Mouse (Mus musculus) midbrain, postnatal 0 days (tissue): ENCODE measurements at regions not wholly inside any gene's neighbourhood (a gene's known extent, or its start where the extent isn't known, plus 50 kb on each side); places are given as distances from the start of the nearest gene placed in this dataset.
A peak's percentile ranks its signal among the peaks of the same experiment; 100 is the strongest.

Experiments used
- ATAC-seq: fragments of 200-750 bp; cut with Nextera tagmentation; 2 replicates; pipeline ENCODE4 v1.8.0; 2017; ENCODE audit warnings: moderate number of reproducible peaks, mild to moderate bottlenecking, moderate TSS enrichment, moderate library complexity; ENCODE audit not compliant: low FRiP score
- DNase-seq: peaks from one replicate; pipeline ENCODE4 v3.0.0-alpha.2; 2015; ENCODE audit warnings: low spot score
- H3K27ac ChIP-seq: fragments of 300-500 bp; sonication (generic); 2 replicates; pipeline ENCODE4 v1.5.1; 2014; ENCODE audit warnings: low read depth, mild to moderate bottlenecking, low read length, mixed read lengths
- H3K27me3 ChIP-seq: fragments of 300-500 bp; sonication (generic); 2 replicates; pipeline ENCODE4 v1.6.1; 2014; ENCODE audit warnings: low read length, control low read depth, mixed read lengths; ENCODE audit not compliant: insufficient read depth
- H3K36me3 ChIP-seq: fragments of 300-500 bp; sonication (generic); 2 replicates; pipeline ENCODE4 v1.6.1; 2014; ENCODE audit warnings: low read length, control low read depth, mixed read lengths; ENCODE audit not compliant: insufficient read depth
- H3K4me1 ChIP-seq: fragments of 300-500 bp; sonication (generic); 2 replicates; pipeline ENCODE4 v1.6.1; 2014; ENCODE audit warnings: mild to moderate bottlenecking, control low read depth, antibody characterized with exemption, low read length, mixed read lengths; ENCODE audit not compliant: insufficient read depth
- H3K4me2 ChIP-seq: fragments of 300-500 bp; sonication (generic); 2 replicates; pipeline ENCODE4 v1.6.1; 2014; ENCODE audit warnings: low read depth, mild to moderate bottlenecking, low read length, mixed read lengths; ENCODE audit not compliant: poor library complexity, severe bottlenecking
- H3K4me3 ChIP-seq: fragments of 300-500 bp; sonication (generic); 2 replicates; pipeline ENCODE4 v1.5.1; 2014; ENCODE audit warnings: low read depth, mild to moderate bottlenecking, low read length, moderate library complexity
- H3K9ac ChIP-seq: fragments of 300-500 bp; sonication (generic); replicated peaks from 2 replicates; pipeline ENCODE4 v1.6.1; 2014; ENCODE audit warnings: mild to moderate bottlenecking, low read length, moderate library complexity, mixed read lengths; ENCODE audit not compliant: poor library complexity, severe bottlenecking
- H3K9me3 ChIP-seq: fragments of 300-500 bp; sonication (generic); 2 replicates; pipeline ENCODE4 v1.6.1; 2016; ENCODE audit warnings: low read length, control low read depth
- CTCF ChIP-seq: IDR thresholded peaks from 2 replicates; pipeline ENCODE4 v1.5.1; 2016; ENCODE audit warnings: antibody characterized with exemption, mild to moderate bottlenecking
- WGBS: fragments of 180-500 bp; shearing (Covaris S2); extraction: QIAGEN DNeasy Blood & Tissue Kit; methylation state at CpG from one replicate; pipeline ENCODE4 v1.1.7; 2014; 5-methylcytosine and 5-hydroxymethylcytosine counted together

GRCm38 (mm10) chr2:74168307-74168706 is 257.2 kb upstream of the Atp5g3 start:
- Histone ChIP-seq H3K27me3 (no peaks in the 10 kb centered on the region), H3K9me3 (no peaks in the 10 kb centered on the region), H3K4me1 (no peaks in the 10 kb centered on the region), H3K9ac (no peak overlapping the region), H3K27ac (no peak overlapping the region), H3K4me3 (no peak overlapping the region), H3K36me3 (no peaks in the 10 kb centered on the region), H3K4me2 (no peak overlapping the region)
- no peak for TF ChIP-seq CTCF
- ATAC-seq (0 out of 2 replicates have a peak, but pooled peaks have one; percentile 38), DNase-seq (no peak)
- 80% methylated on average over 17 of the region's 17 CpGs for WGBS

- Histone ChIP-seq H3K9ac (no peak overlapping the region), H3K36me3 (no peaks in the 10 kb centered on the region), H3K27me3 (no peaks in the 10 kb centered on the region), H3K4me3 (no peak overlapping the region), H3K4me2 (no peak overlapping the region), H3K4me1 (peaks cover 6% of the 10 kb centered on the region), H3K27ac (no peak overlapping the region), H3K9me3 (no peaks in the 10 kb centered on the region)
- no peak for TF ChIP-seq CTCF
- DNase-seq (no peak), ATAC-seq (no peak)
- WGBS: 69% methylated on average over 6 of the region's 6 CpGs
Observed at GRCm38 (mm10) chr2:74154062-74154461, 242.9 kb upstream of the Atp5g3 start.

- Histone ChIP-seq H3K27ac (no peak overlapping the region), H3K4me3 (no peak overlapping the region), H3K27me3 (no peaks in the 10 kb centered on the region), H3K4me1 (peaks cover 6% of the 10 kb centered on the region), H3K4me2 (peak overlapping the region; percentile 9; the same call in 1 of the 2 replicates), H3K36me3 (no peaks in the 10 kb centered on the region), H3K9me3 (no peaks in the 10 kb centered on the region), H3K9ac (no peak overlapping the region)
- no peak for ATAC-seq
- WGBS: 30% methylated on average over 5 of the region's 5 CpGs
- no peak for DNase-seq
- TF ChIP-seq CTCF: no peak
Observed at GRCm38 (mm10) chr2:74153247-74153850, 242.2 kb upstream of the Atp5g3 start.

GRCm38 (mm10) chr2:74152534-74153246 is 241.6 kb upstream of the Atp5g3 start:
- TF ChIP-seq CTCF: no peak
- Histone ChIP-seq H3K27me3 (no peaks in the 10 kb centered on the region), H3K4me2 (no peak overlapping the region), H3K4me1 (peaks cover 6% of the 10 kb centered on the region), H3K9ac (no peak overlapping the region), H3K36me3 (no peaks in the 10 kb centered on the region), H3K9me3 (no peaks in the 10 kb centered on the region), H3K27ac (no peak overlapping the region), H3K4me3 (no peak overlapping the region)
- no peak for ATAC-seq
- no peak for DNase-seq
- WGBS: 23% methylated on average over 8 of the region's 8 CpGs

- H3K4me3 ChIP-seq: no peak overlapping the region
- no peaks in the 10 kb centered on the region for H3K27me3 ChIP-seq
- no peak for TF ChIP-seq CTCF
- WGBS: 68% methylated on average over 4 of the region's 4 CpGs
- H3K27ac ChIP-seq: no peak overlapping the region
- no peaks in the 10 kb centered on the region for H3K9me3 ChIP-seq
- H3K36me3 ChIP-seq: no peaks in the 10 kb centered on the region
- no peak for DNase-seq
- ATAC-seq: no peak
- H3K9ac ChIP-seq: no peak overlapping the region
- H3K4me1 ChIP-seq: no peaks in the 10 kb centered on the region
- H3K4me2 ChIP-seq: no peak overlapping the region
Observed at GRCm38 (mm10) chr2:74147193-74147592, 236.1 kb upstream of the Atp5g3 start.

- Histone ChIP-seq H3K4me2 (no peak overlapping the region), H3K9me3 (no peaks in the 10 kb centered on the region), H3K9ac (no peak overlapping the region), H3K4me1 (peaks cover 11% of the 10 kb centered on the region; the same call in 1 of the 2 replicates), H3K4me3 (no peak overlapping the region), H3K36me3 (no peaks in the 10 kb centered on the region), H3K27me3 (no peaks in the 10 kb centered on the region), H3K27ac (no peak overlapping the region)
- WGBS: 24% methylated on average over 9 of the region's 9 CpGs
- DNase-seq: peak; percentile 78
- TF ChIP-seq CTCF: no peak
- peak; percentile 56; the same call in 1 of the 2 replicates for ATAC-seq
Observed at GRCm38 (mm10) chr2:74136624-74137003, 225.5 kb upstream of the Atp5g3 start.
